Mouse (Mus musculus) bone marrow macrophage, adult 2 months (primary cell): ENCODE measurements at regions not wholly inside any gene's neighbourhood (a gene's known extent, or its start where the extent isn't known, plus 50 kb on each side); places are given as distances from the start of the nearest gene placed in this dataset.

ENCODE experiments used
- H3K27ac ChIP-seq: 2 replicates; pipeline ENCODE4 v1.5.1; 2012; ENCODE audit warnings: low read depth, low read length; ENCODE audit not compliant: insufficient read depth
- H3K4me1 ChIP-seq: 2 replicates; pipeline ENCODE4 v1.6.1; 2012; ENCODE audit warnings: low read length; ENCODE audit not compliant: control insufficient read depth, insufficient read depth
- H3K4me3 ChIP-seq: 2 replicates; pipeline ENCODE4 v1.5.1; 2012; ENCODE audit warnings: mild to moderate bottlenecking, low read length, moderate library complexity; ENCODE audit not compliant: insufficient read depth
- CTCF ChIP-seq: IDR thresholded peaks from 2 replicates; pipeline ENCODE4 v1.5.1; 2012; ENCODE audit warnings: low read depth, mild to moderate bottlenecking, low read length, moderate library complexity
- POLR2A ChIP-seq: IDR thresholded peaks from 2 replicates; pipeline ENCODE4 v1.6.1; 2012; ENCODE audit warnings: mild to moderate bottlenecking, low read depth, low read length, borderline replicate concordance

- TF ChIP-seq CTCF, result no peak
- no peak for TF ChIP-seq POLR2A
- Histone ChIP-seq H3K27ac (no peak overlapping the region), H3K4me3 (no peak overlapping the region), H3K4me1 (peaks cover 9% of the 10 kb centered on the region)
Measured at GRCm38 (mm10) chr10:21501658-21502057, 91.3 kb upstream of the 1700020N01Rik start.

- Histone ChIP-seq H3K4me1 (peaks cover 9% of the 10 kb centered on the region), H3K27ac (no peak overlapping the region), H3K4me3 (no peak overlapping the region)
- no peak for TF ChIP-seq POLR2A
- TF ChIP-seq CTCF, result no peak
Measured at GRCm38 (mm10) chr10:21504431-21504830, 88.5 kb upstream of the 1700020N01Rik start.

GRCm38 (mm10) chr10:21511386-21511785 is 81.6 kb upstream of the 1700020N01Rik start:
- Histone ChIP-seq H3K4me1 (no peaks in the 10 kb centered on the region), H3K27ac (no peak overlapping the region), H3K4me3 (no peak overlapping the region)
- TF ChIP-seq POLR2A, result no peak
- TF ChIP-seq CTCF, result no peak

- no peak for TF ChIP-seq CTCF
- no peak for TF ChIP-seq POLR2A
- Histone ChIP-seq H3K27ac (no peak overlapping the region), H3K4me3 (no peak overlapping the region), H3K4me1 (no peaks in the 10 kb centered on the region)
Measured at GRCm38 (mm10) chr10:21512486-21512885, 80.5 kb upstream of the 1700020N01Rik start.

- peaks cover 4% of the 10 kb centered on the region for H3K4me1 ChIP-seq
- TF ChIP-seq POLR2A (no peak), CTCF (no peak)
- H3K4me3 ChIP-seq, result no peak overlapping the region
- H3K27ac ChIP-seq, result no peak overlapping the region
Measured at GRCm38 (mm10) chr10:21517721-21518120, 75.2 kb upstream of the 1700020N01Rik start.

GRCm38 (mm10) chr10:21520854-21521253 is 72.1 kb upstream of the 1700020N01Rik start:
- Histone ChIP-seq H3K27ac (no peak overlapping the region), H3K4me1 (peaks cover 20% of the 10 kb centered on the region), H3K4me3 (no peak overlapping the region)
- TF ChIP-seq POLR2A (no peak), CTCF (no peak)

GRCm38 (mm10) chr10:21525555-21525954 is 67.4 kb upstream of the 1700020N01Rik start:
- Histone ChIP-seq H3K4me3 (no peak overlapping the region), H3K27ac (no peak overlapping the region), H3K4me1 (peaks cover 16% of the 10 kb centered on the region)
- no peak for TF ChIP-seq CTCF

- Histone ChIP-seq H3K27ac (no peak overlapping the region), H3K4me1 (peaks cover 28% of the 10 kb centered on the region), H3K4me3 (no peak overlapping the region)
- TF ChIP-seq CTCF (no peak), POLR2A (no peak)
Measured at GRCm38 (mm10) chr10:21528396-21528795, 64.5 kb upstream of the 1700020N01Rik start.

GRCm38 (mm10) chr10:21529098-21529749 is 63.7 kb upstream of the 1700020N01Rik start:
- Histone ChIP-seq H3K4me1 (peaks cover 21% of the 10 kb centered on the region), H3K27ac (no peak overlapping the region), H3K4me3 (no peak overlapping the region)
- TF ChIP-seq CTCF (no peak), POLR2A (no peak)

- Histone ChIP-seq H3K27ac (peak overlapping the region; percentile 12; the same call in 1 of the 2 replicates), H3K4me1 (peaks cover 12% of the 10 kb centered on the region), H3K4me3 (no peak overlapping the region)
- TF ChIP-seq POLR2A, result no peak
Measured at GRCm38 (mm10) chr10:21532142-21532541, 60.8 kb upstream of the 1700020N01Rik start.

- Histone ChIP-seq H3K27ac (no peak overlapping the region), H3K4me3 (no peak overlapping the region), H3K4me1 (peaks cover 12% of the 10 kb centered on the region)
- no peak for TF ChIP-seq CTCF
- no peak for TF ChIP-seq POLR2A
Measured at GRCm38 (mm10) chr10:21535631-21536030, 57.3 kb upstream of the 1700020N01Rik start.
